Mouse (Mus musculus) bone marrow macrophage, adult 2 months (primary cell): ENCODE results near the gene Tmem206. TPM values are rescaled to one million over a fixed set of nuclear protein-coding genes. Genes with fewer than 3 reads are reported as not detected.

Experiments used
- H3K27ac ChIP-seq: 2 replicates; pipeline ENCODE4 v1.5.1; 2012; ENCODE audit warnings: low read depth, low read length; ENCODE audit not compliant: insufficient read depth
- H3K4me1 ChIP-seq: 2 replicates; pipeline ENCODE4 v1.6.1; 2012; ENCODE audit warnings: low read length; ENCODE audit not compliant: control insufficient read depth, insufficient read depth
- H3K4me3 ChIP-seq: 2 replicates; pipeline ENCODE4 v1.5.1; 2012; ENCODE audit warnings: mild to moderate bottlenecking, low read length, moderate library complexity; ENCODE audit not compliant: insufficient read depth
- CTCF ChIP-seq: IDR thresholded peaks from 2 replicates; pipeline ENCODE4 v1.5.1; 2012; ENCODE audit warnings: low read depth, mild to moderate bottlenecking, low read length, moderate library complexity
- POLR2A ChIP-seq: IDR thresholded peaks from 2 replicates; pipeline ENCODE4 v1.6.1; 2012; ENCODE audit warnings: mild to moderate bottlenecking, low read depth, low read length, borderline replicate concordance
- polyA plus RNA-seq: library from polyadenylated mRNA; stranded (reverse); fragments of >200 nt; gene quantifications from 2 replicates; pipeline ENCODE4 v1.2.4, GENCODE M21; 2012; ENCODE audit not compliant: missing spikeins, insufficient read depth, insufficient read length

Tmem206 gene
- polyA plus RNA-seq, 1 experiment = 37.6 TPM

- H3K4me3 ChIP-seq = no peak overlapping the region
- peak overlapping the region; percentile 92 for H3K27ac ChIP-seq
- no peak for TF ChIP-seq POLR2A
- TF ChIP-seq CTCF = no peak
- H3K4me1 ChIP-seq = peaks cover 40% of the 10 kb centered on the region
Measured at GRCm38 (mm10) chr1:191293051-191293450, 32.7 kb upstream of the Tmem206 start.

- Histone ChIP-seq H3K4me1 (peaks cover 39% of the 10 kb centered on the region), H3K27ac (no peak overlapping the region), H3K4me3 (no peak overlapping the region)
- TF ChIP-seq CTCF (no peak), POLR2A (no peak)
Measured at GRCm38 (mm10) chr1:191293996-191294795, 31.5 kb upstream of the Tmem206 start.

GRCm38 (mm10) chr1:191295784-191296183 lies 29.9 kb upstream of the Tmem206 start:
- no peak for TF ChIP-seq CTCF
- TF ChIP-seq POLR2A = no peak
- Histone ChIP-seq H3K4me3 (no peak overlapping the region), H3K4me1 (peaks cover 33% of the 10 kb centered on the region), H3K27ac (no peak overlapping the region)

- Histone ChIP-seq H3K4me3 (no peak overlapping the region), H3K4me1 (peaks cover 29% of the 10 kb centered on the region), H3K27ac (no peak overlapping the region)
- TF ChIP-seq POLR2A = no peak
- TF ChIP-seq CTCF = no peak
Measured at GRCm38 (mm10) chr1:191296445-191296844, 29.3 kb upstream of the Tmem206 start.

- Histone ChIP-seq H3K4me3 (no peak overlapping the region), H3K27ac (no peak overlapping the region), H3K4me1 (peaks cover 16% of the 10 kb centered on the region)
- no peak for TF ChIP-seq CTCF
- no peak for TF ChIP-seq POLR2A
Measured at GRCm38 (mm10) chr1:191298304-191298703, 27.4 kb upstream of the Tmem206 start.

- Histone ChIP-seq H3K4me3 (no peak overlapping the region), H3K27ac (no peak overlapping the region), H3K4me1 (peaks cover 12% of the 10 kb centered on the region)
- TF ChIP-seq POLR2A (no peak), CTCF (peak; percentile 62)
Measured at GRCm38 (mm10) chr1:191299215-191299942, 26.3 kb upstream of the Tmem206 start.

GRCm38 (mm10) chr1:191301903-191302302 lies 23.8 kb upstream of the Tmem206 start:
- no peak overlapping the region for H3K4me3 ChIP-seq
- no peak for TF ChIP-seq CTCF
- no peak for TF ChIP-seq POLR2A
- H3K27ac ChIP-seq = no peak overlapping the region
- peaks cover 2% of the 10 kb centered on the region; the same call in 1 of the 2 replicates for H3K4me1 ChIP-seq

GRCm38 (mm10) chr1:191303736-191304135 lies 22.0 kb upstream of the Tmem206 start:
- Histone ChIP-seq H3K4me1 (peaks cover 2% of the 10 kb centered on the region; the same call in 1 of the 2 replicates), H3K4me3 (no peak overlapping the region), H3K27ac (no peak overlapping the region)
- TF ChIP-seq POLR2A (no peak), CTCF (no peak)

- H3K4me1 ChIP-seq = peaks cover 2% of the 10 kb centered on the region; the same call in 1 of the 2 replicates
- no peak overlapping the region for H3K27ac ChIP-seq
- TF ChIP-seq POLR2A = no peak
- H3K4me3 ChIP-seq = no peak overlapping the region
Measured at GRCm38 (mm10) chr1:191304216-191304615, 21.5 kb upstream of the Tmem206 start.

- H3K4me3 ChIP-seq = no peak overlapping the region
- no peak overlapping the region for H3K27ac ChIP-seq
- no peak for TF ChIP-seq CTCF
- peaks cover 2% of the 10 kb centered on the region; the same call in 1 of the 2 replicates for H3K4me1 ChIP-seq
Measured at GRCm38 (mm10) chr1:191305610-191306009, 20.1 kb upstream of the Tmem206 start.
